Mouse (Mus musculus) kidney, adult 18-20 months (tissue): ENCODE data around the gene Lnx1.

Experiments
- DNase-seq: peaks from one replicate; pipeline ENCODE4 v3.0.0; 2021

Lnx1 gene

GRCm38 (mm10) chr5:74702766-74703165, at the start of gene Lnx1:
Lnx1 (minus strand) TSS chr5:74702912.
- DNase-seq = peak; percentile 74

- DNase-seq = no peak
These were observed 47.8 kb upstream of the Lnx1 start for GRCm38 (mm10) chr5:74750501-74750900.

GRCm38 (mm10) chr5:74747476-74747875, 44.8 kb upstream of the Lnx1 start:
- no peak for DNase-seq

- no peak for DNase-seq
These were observed 38.2 kb upstream of the Lnx1 start for GRCm38 (mm10) chr5:74740951-74741350.

- no peak for DNase-seq
These were observed 36.7 kb upstream of the Lnx1 start for GRCm38 (mm10) chr5:74739435-74739834.

GRCm38 (mm10) chr5:74738312-74738711, 35.6 kb upstream of the Lnx1 start:
- peak; percentile 72 for DNase-seq

- no peak for DNase-seq
These were observed 31.3 kb upstream of the Lnx1 start for GRCm38 (mm10) chr5:74733885-74734558.

- DNase-seq = no peak
These were observed 29.9 kb upstream of the Lnx1 start for GRCm38 (mm10) chr5:74732613-74733012.

GRCm38 (mm10) chr5:74730601-74731000, 27.9 kb upstream of the Lnx1 start:
- no peak for DNase-seq

GRCm38 (mm10) chr5:74729567-74729966, 26.9 kb upstream of the Lnx1 start:
- DNase-seq = no peak

GRCm38 (mm10) chr5:74728186-74728585, 25.5 kb upstream of the Lnx1 start:
- no peak for DNase-seq

- DNase-seq = no peak
These were observed 24.6 kb upstream of the Lnx1 start for GRCm38 (mm10) chr5:74727319-74727718.

- DNase-seq = no peak
These were observed 22.8 kb upstream of the Lnx1 start for GRCm38 (mm10) chr5:74725541-74725940.

- no peak for DNase-seq
These were observed 19.1 kb upstream of the Lnx1 start for GRCm38 (mm10) chr5:74721816-74722215.

- no peak for DNase-seq
These were observed 17.9 kb upstream of the Lnx1 start for GRCm38 (mm10) chr5:74720661-74721060.

GRCm38 (mm10) chr5:74716165-74716564, 13.5 kb upstream of the Lnx1 start:
- DNase-seq = no peak

- no peak for DNase-seq
These were observed 10.1 kb upstream of the Lnx1 start for GRCm38 (mm10) chr5:74712811-74713210.

GRCm38 (mm10) chr5:74711988-74712387, 9.3 kb upstream of the Lnx1 start:
- DNase-seq = no peak

- no peak for DNase-seq
These were observed 8.3 kb upstream of the Lnx1 start for GRCm38 (mm10) chr5:74711056-74711455.

GRCm38 (mm10) chr5:74710181-74710580, 7.5 kb upstream of the Lnx1 start:
- DNase-seq = no peak

- DNase-seq = peak; percentile 88
These were observed 1.7 kb upstream of the Lnx1 start for GRCm38 (mm10) chr5:74704460-74704790.

- peak; percentile 36 for DNase-seq
These were observed 1.2 kb upstream of the Lnx1 start for GRCm38 (mm10) chr5:74703741-74704459.

- DNase-seq = no peak
These were observed 1.8 kb downstream of the Lnx1 start for GRCm38 (mm10) chr5:74700918-74701317.

- peak; percentile 63 for DNase-seq
These were observed 3.0 kb downstream of the Lnx1 start for GRCm38 (mm10) chr5:74699673-74700072.

GRCm38 (mm10) chr5:74697534-74697933, 5.2 kb downstream of the Lnx1 start:
- DNase-seq = no peak
